Mouse (Mus musculus) right cerebral cortex, adult 2 months (tissue): Measurements from ENCODE around the gene Akr1b8.
"Not testable (repeated sequence)": the region's sequence is repeated elsewhere in the genome, so short reads cannot be mapped to it uniquely, and the experiment has no call there.

Source experiments
- DNase-seq, 2 experiments: peaks; one replicate each; pipeline ENCODE4 v3.0.0; 2021 to 2022; ENCODE audit warnings: low spot score in 2 of 2

The Akr1b8 gene

DNA sequence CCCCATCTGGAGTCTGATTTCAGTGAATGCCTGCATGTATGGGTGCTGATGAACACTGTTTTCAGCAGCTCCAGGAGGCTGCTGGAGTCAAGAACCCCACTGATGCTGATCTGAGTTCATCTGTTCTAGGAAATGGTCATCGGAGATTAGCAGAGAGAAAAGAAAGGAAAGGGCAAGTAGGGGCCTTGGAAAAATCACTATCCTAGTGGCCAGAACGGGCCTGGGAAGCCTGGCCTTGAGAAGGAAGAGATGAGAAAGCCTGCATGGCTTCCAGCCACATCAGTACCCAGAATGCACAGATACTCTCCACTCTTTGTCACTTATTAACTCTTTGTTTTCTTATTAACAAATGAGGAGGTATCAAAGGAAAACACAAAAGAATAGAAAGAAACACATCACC is 46.8 kb downstream of the Akr1b8 start:
- no peak for DNase-seq

DNA sequence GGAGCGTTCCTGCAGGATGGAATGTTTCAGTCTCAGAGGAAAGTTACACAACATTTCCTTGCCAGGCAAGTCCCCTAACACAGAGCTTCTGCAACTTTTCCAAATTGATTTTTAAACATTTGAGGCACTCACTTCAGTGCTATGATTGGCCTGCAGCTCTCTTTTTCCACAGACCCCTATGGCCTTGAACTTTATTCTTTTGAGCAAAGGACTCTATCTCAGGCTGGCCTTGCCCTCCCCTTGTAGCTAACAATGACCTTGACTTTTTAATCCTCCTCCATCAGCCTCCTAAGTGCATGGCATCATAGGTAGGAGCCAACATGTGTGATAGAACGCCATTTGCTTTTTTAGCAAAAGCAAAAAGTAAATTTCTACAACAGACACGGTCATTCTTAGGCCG is 52.8 kb downstream of the Akr1b8 start:
- DNase-seq = no peak

DNA sequence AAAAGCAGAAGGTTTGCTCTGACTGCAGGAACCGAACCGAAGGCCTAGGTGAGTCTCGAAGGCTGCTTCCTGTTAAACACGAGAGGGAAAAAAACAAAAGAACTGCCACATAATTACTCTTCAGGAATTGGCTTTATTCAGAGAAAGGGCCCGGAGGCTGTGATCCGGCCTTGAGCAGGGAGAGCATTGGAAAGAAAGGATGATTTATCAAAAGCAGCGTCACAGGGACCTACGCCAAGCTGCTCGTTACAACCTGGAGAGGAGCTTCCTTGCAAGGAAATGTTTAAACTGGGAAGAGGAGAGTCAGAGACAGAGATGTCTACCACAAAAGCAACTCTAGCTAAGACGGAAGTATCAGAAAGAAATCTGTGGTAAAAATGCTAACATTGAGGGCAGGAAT is 53.5 kb downstream of the Akr1b8 start:
- DNase-seq = no peak

DNA sequence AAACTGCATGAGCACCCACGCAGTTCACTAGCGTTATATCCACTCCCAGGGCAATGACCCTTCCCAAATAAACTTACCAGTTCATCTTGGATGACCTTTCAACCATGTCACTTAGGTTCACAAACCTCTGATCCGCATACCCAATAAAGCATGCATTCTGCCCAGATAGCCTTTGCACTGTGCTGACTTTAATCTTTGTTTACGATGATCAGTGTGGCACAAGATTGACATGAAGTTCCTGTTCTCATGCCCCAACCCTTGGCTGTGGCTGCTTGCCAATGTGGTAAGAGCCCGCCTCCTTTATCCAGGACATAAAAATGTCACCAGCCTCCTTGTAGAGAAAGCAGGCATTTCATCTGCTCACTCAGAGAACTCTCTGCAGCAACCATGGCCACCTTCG is 58.1 kb downstream of the Akr1b8 start, which contains the start of gene Akr1b7:
Akr1b7 (plus strand) TSS at position 312 of the 400 bp plus-strand sequence.
- no peak for DNase-seq

DNA sequence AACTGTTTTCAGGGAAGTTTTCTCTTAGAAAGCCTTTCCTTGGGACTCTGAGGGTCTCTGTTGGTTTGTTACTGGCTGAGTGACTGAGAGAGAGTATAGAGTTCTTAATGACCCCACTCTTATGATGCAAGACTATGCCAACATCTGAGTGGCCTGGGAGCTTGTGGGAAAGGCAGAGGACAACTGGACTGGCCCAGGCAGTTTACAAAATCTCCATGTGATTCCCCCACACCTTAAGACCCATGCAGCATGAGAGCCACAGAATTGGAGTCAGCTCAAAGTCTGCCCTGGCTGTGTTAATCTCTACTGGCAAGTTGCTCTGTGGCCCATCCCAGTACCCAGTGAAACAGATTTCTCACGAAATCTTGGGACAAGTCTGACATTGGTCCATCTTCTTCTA is 58.8 kb downstream of the Akr1b8 start:
- DNase-seq = no peak

DNA sequence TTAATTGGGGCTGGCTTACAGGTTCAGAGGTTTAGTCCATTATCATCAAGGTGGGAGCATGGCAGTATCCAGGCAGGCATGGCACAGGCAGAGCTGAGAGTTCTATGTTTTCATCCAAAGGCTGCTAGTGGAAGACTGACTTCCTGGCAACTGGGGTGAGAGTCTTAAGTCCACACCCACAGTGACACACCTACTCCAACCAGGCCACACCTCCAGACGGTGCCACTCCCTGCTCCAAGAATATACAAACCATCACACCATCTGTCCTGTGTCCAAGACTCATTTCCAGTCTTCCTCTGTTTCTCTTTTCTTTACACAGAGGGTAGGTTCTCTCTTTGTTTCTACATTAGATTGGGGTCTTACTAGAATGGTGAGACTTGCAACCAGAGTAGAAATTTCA is 59.5 kb downstream of the Akr1b8 start:
- DNase-seq = not testable (repeated sequence)

DNA sequence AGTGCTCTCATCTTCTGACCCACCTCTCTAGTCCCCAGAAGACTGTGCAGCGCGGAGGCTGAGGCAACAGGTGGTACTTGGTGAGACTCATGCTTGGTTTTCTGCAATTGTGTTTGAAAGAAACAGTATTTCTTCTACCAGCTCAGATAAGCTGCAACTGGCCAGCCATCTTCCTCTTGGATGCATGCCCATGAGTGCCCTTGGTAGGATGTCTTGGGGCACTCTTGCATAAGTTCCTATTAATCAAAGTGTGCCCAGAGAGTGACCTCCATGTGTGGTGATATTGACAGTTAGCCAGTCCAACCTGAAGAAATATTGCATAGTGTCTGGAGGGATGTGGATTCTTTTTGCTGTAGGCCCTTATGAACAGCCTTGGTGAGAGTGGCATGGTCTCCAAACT is 62.6 kb downstream of the Akr1b8 start:
- no peak for DNase-seq
